Mouse (Mus musculus) CH12.LX (cell line): ENCODE data around the gene Sdcbp2. TPM values are rescaled to one million over a fixed set of nuclear protein-coding genes. Genes with fewer than 3 reads are reported as not detected.

Experiments
- polyA plus RNA-seq: library from polyadenylated mRNA; unstranded; fragments of >175 nt; gene quantifications from 2 replicates; pipeline ENCODE4 v1.2.1, GENCODE M21; 2012; ENCODE audit warnings: low read depth; ENCODE audit not compliant: insufficient read length
- total RNA-seq, 2 experiments: library from RNA; depleted of rRNA; stranded (reverse); fragments of 300-350 nt in 1 of 2; fragments of >200 nt in 1 of 2; gene quantifications; 2 replicates each; pipeline ENCODE4 v1.2.3; 2012 to 2014

Sdcbp2 gene
- total and polyA plus RNA-seq, 3 experiments, result 1.1 to 2.3 (median 1.4) TPM

Other genes starting within 250 kb of the Sdcbp2 start
- not detected in 2 replicates for gene 4921509C19Rik, start 96.5 kb upstream of the Sdcbp2 start, total RNA-seq (2012; rRNA removed)
- not detected in 2 replicates for gene 4921509C19Rik, start 96.5 kb upstream of the Sdcbp2 start, total RNA-seq (2014; rRNA removed)
- not detected in 2 replicates for gene 4921509C19Rik, start 96.5 kb upstream of the Sdcbp2 start, polyA plus RNA-seq
- gene Nsfl1c, start 78.4 kb upstream of the Sdcbp2 start, total RNA-seq (2012; rRNA removed), result 165 and 191 TPM in 2 replicates
- 84.8 and 87.8 TPM in 2 replicates for gene Nsfl1c, start 78.4 kb upstream of the Sdcbp2 start, total RNA-seq (2014; rRNA removed)
- 231 and 263 TPM in 2 replicates for gene Nsfl1c, start 78.4 kb upstream of the Sdcbp2 start, polyA plus RNA-seq
- 48.3 and 64.5 TPM in 2 replicates for gene Fkbp1a, start 30.1 kb upstream of the Sdcbp2 start, total RNA-seq (2012; rRNA removed)
- gene Fkbp1a, start 30.1 kb upstream of the Sdcbp2 start, total RNA-seq (2014; rRNA removed), result 71.1 and 76.5 TPM in 2 replicates
- 369 and 388 TPM in 2 replicates for gene Fkbp1a, start 30.1 kb upstream of the Sdcbp2 start, polyA plus RNA-seq
- gene Snph, start 60.0 kb downstream of the Sdcbp2 start, total RNA-seq (2012; rRNA removed), result not detected in 2 replicates
- gene Snph, start 60.0 kb downstream of the Sdcbp2 start, total RNA-seq (2014; rRNA removed), result not detected in 2 replicates
- not detected in 2 replicates for gene Snph, start 60.0 kb downstream of the Sdcbp2 start, polyA plus RNA-seq
- gene Rad21l, start 95.9 kb downstream of the Sdcbp2 start, total RNA-seq (2012; rRNA removed), result not detected in 2 replicates
- not detected in 2 replicates for gene Rad21l, start 95.9 kb downstream of the Sdcbp2 start, total RNA-seq (2014; rRNA removed)
- gene Rad21l, start 95.9 kb downstream of the Sdcbp2 start, polyA plus RNA-seq, result not detected in 2 replicates
- 0.21 TPM in 1 of 2 replicates, not detected in the other for gene Tmem74b, start 129.4 kb downstream of the Sdcbp2 start, total RNA-seq (2012; rRNA removed)
- gene Tmem74b, start 129.4 kb downstream of the Sdcbp2 start, total RNA-seq (2014; rRNA removed), result not detected in 2 replicates
- gene Tmem74b, start 129.4 kb downstream of the Sdcbp2 start, polyA plus RNA-seq, result not detected in 2 replicates
- 29.5 and 30.6 TPM in 2 replicates for gene Psmf1, start 171.6 kb downstream of the Sdcbp2 start, total RNA-seq (2012; rRNA removed)
- gene Psmf1, start 171.6 kb downstream of the Sdcbp2 start, total RNA-seq (2014; rRNA removed), result 30.8 and 32.5 TPM in 2 replicates
- 51.2 and 59.7 TPM in 2 replicates for gene Psmf1, start 171.6 kb downstream of the Sdcbp2 start, polyA plus RNA-seq